Comparison of ENCODE assay signal across 17 mouse cellular contexts in genomic region chr17:31688112-31688511, GRCm38 (mm10). TPM values are rescaled to one million over a fixed set of nuclear protein-coding genes. Genes with fewer than 3 reads are reported as not detected.
DNase-seq lines count a peak whose midpoint lies in the region; ATAC-seq and TF ChIP-seq lines count a peak whose summit lies in the region.
"Had no signal": no experiment of that assay in that cellular context is flagged by ENCODE, and none has a peak within 500 bp of the region (broad histone marks: within the 10 kb centered on the region; RNA-seq: fewer than 3 reads in every experiment).

No protein-coding gene starts in this region.

- no peaks in the 10 kb centered on the region for H3K9me3 ChIP-seq in stomach, embryonic 16.5 days (replicated peaks; ENCODE audit: control insufficient read depth, low read length)
- no peaks in the 10 kb centered on the region for H3K9me3 ChIP-seq in stomach, postnatal 0 days (ENCODE audit: control insufficient read depth, low read length)
- H3K9me3 ChIP-seq: liver, embryonic 15.5 days; neural tube, embryonic 13.5 days had no signal

- peak; percentile 36 for DNase-seq in gastrocnemius, adult 2 months
- no peak for DNase-seq in gastrocnemius, postnatal 4 days (ENCODE audit: low spot score in 2 of 2)
- DNase-seq in stomach, postnatal 0 days (ENCODE audit: low spot score): no peak
- DNase-seq in heart, postnatal 10 days: peak; percentile 45
- DNase-seq in skeletal muscle tissue, adult 2 months (ENCODE audit: low read depth, low spot score): peak; percentile 54
- no peak for DNase-seq in testis, postnatal 10 days (ENCODE audit: low spot score)
- no peak for DNase-seq in thymus, postnatal 36 days
- DNase-seq: cerebellum, postnatal 10 days; layer of hippocampus, postnatal 36 days; spleen, adult 18-20 months had no signal

- no peaks in the 10 kb centered on the region for H3K36me3 ChIP-seq in stomach, embryonic 16.5 days (ENCODE audit: control insufficient read depth, insufficient read depth, low read length)
- no peaks in the 10 kb centered on the region for H3K36me3 ChIP-seq in stomach, postnatal 0 days (ENCODE audit: control insufficient read depth, insufficient read depth, low read length)
- H3K36me3 ChIP-seq: liver, embryonic 15.5 days; neural tube, embryonic 13.5 days had no signal

- intact Hi-C loops in gastrocnemius, adult 2 months (cut with DNase I): loop anchor here (10.0 kb wide), 1 partner anchor 527 kb away; no protein-coding TSS in a partner anchor
- intact Hi-C loops in heart, postnatal 10 days (cut with DNase I): loop anchor here (5.0 kb wide), 3 partner anchors 64 to 514 kb away; no protein-coding TSS in a partner anchor

- H3K4me3 ChIP-seq in gastrocnemius, adult 2 months: no peak overlapping the region
- H3K4me3 ChIP-seq in stomach, embryonic 16.5 days (replicated peaks; ENCODE audit: low read length): no peak overlapping the region
- H3K4me3 ChIP-seq in stomach, postnatal 0 days (ENCODE audit: low read depth, low read length): no peak overlapping the region
- H3K4me3 ChIP-seq: heart, adult 2 months; liver, embryonic 15.5 days; neural tube, embryonic 13.5 days had no signal

- H3K27me3 ChIP-seq in stomach, embryonic 16.5 days (ENCODE audit: control insufficient read depth, insufficient read depth, low read length): no peaks in the 10 kb centered on the region
- H3K27me3 ChIP-seq in stomach, postnatal 0 days (ENCODE audit: control insufficient read depth, insufficient read depth, low read length): no peaks in the 10 kb centered on the region
- H3K27me3 ChIP-seq: neural tube, embryonic 13.5 days had no signal

- TF ChIP-seq CTCF in gastrocnemius, adult 2 months (IDR thresholded peaks at IDR 0.05): no peak
- no peak for TF ChIP-seq CTCF in stomach, postnatal 0 days (IDR thresholded peaks at IDR 0.05; ENCODE audit: low read depth)

- peak overlapping the region; percentile 62; the same call in 1 of the 2 replicates for H3K27ac ChIP-seq in gastrocnemius, adult 2 months
- 0 out of 2 replicates have a peak overlapping the region, but pooled peaks have one; percentile 6 for H3K27ac ChIP-seq in stomach, embryonic 16.5 days (ENCODE audit: low read length)
- H3K27ac ChIP-seq in stomach, postnatal 0 days (replicated peaks): no peak overlapping the region
- H3K27ac ChIP-seq: heart, adult 2 months; hindbrain, embryonic 14.5 days; liver, embryonic 15.5 days; neural tube, embryonic 13.5 days had no signal

- H3K9ac ChIP-seq in stomach, embryonic 16.5 days (ENCODE audit: low read length): no peak overlapping the region
- no peak overlapping the region for H3K9ac ChIP-seq in stomach, postnatal 0 days (ENCODE audit: low read length)
- H3K9ac ChIP-seq: hindbrain, embryonic 14.5 days; liver, embryonic 15.5 days; neural tube, embryonic 13.5 days had no signal

- no peak overlapping the region for H3K4me2 ChIP-seq in stomach, embryonic 16.5 days (ENCODE audit: low read depth, low read length)
- no peak overlapping the region for H3K4me2 ChIP-seq in stomach, postnatal 0 days (replicated peaks; ENCODE audit: low read depth)
- H3K4me2 ChIP-seq: hindbrain, embryonic 14.5 days; liver, embryonic 15.5 days; neural tube, embryonic 13.5 days had no signal

- no peak for ATAC-seq in stomach, embryonic 16.5 days (ENCODE audit: insufficient read depth, low FRiP score)
- ATAC-seq in stomach, postnatal 0 days (ENCODE audit: low FRiP score, low TSS enrichment): no peak
- ATAC-seq: activated CD4-positive, CD25-positive, alpha-beta regulatory T cell, adult 4 months had no signal

- TF ChIP-seq EP300 in stomach, postnatal 0 days (optimal IDR thresholded peaks at IDR 0.05): no peak

- 63% methylated on average over 9 of the region's 9 CpGs for WGBS in stomach, embryonic 16.5 days
- WGBS in stomach, postnatal 0 days: 55% methylated on average over 9 of the region's 9 CpGs

- peaks cover 12% of the 10 kb centered on the region for H3K4me1 ChIP-seq in stomach, embryonic 16.5 days (ENCODE audit: control insufficient read depth, insufficient read depth, low read length)
- peaks cover 8% of the 10 kb centered on the region; the same call in 1 of the 2 replicates for H3K4me1 ChIP-seq in stomach, postnatal 0 days (replicated peaks; ENCODE audit: control insufficient read depth, insufficient read depth)

RNA-seq across cellular contexts. Expression of gene Cryaa, which starts 10.5 kb away (rescaled TPM):
- not detected for total RNA-seq in gastrocnemius, adult 2 months (2021)
- not detected for total RNA-seq in gastrocnemius, postnatal 4 days (2021)
- polyA plus RNA-seq in stomach, embryonic 16.5 days (2015; fragmentation: Nextera tagmentation; extraction: Ambion mirVana): 0.13 and 0.62 TPM in 2 replicates
- 0.12 and 0.24 TPM in 2 replicates for polyA plus RNA-seq in stomach, postnatal 0 days (2015; fragmentation: Nextera tagmentation; extraction: Ambion mirVana)
- total RNA-seq in heart, postnatal 10 days (2021): not detected
- total RNA-seq: heart, adult 2 months had no signal
- polyA plus RNA-seq: activated CD4-positive, CD25-positive, alpha-beta regulatory T cell, adult 4 months; limb, embryonic 11.5 days; liver, embryonic 15.5 days; neural tube, embryonic 13.5 days had no signal

RNA-seq across cellular contexts. Expression of gene U2af1, which starts 29.4 kb away (rescaled TPM):
- total RNA-seq in gastrocnemius, adult 2 months (2021): 10 to 100 TPM; 67.8 to 68.3 TPM
- total RNA-seq in gastrocnemius, postnatal 4 days (2021): 100 to 1,000 TPM; 154 to 181 TPM
- 236 and 261 TPM in 2 replicates for polyA plus RNA-seq in stomach, embryonic 16.5 days (2015; fragmentation: Nextera tagmentation; extraction: Ambion mirVana)
- 155 and 161 TPM in 2 replicates for polyA plus RNA-seq in stomach, postnatal 0 days (2015; fragmentation: Nextera tagmentation; extraction: Ambion mirVana)
- 100 to 1,000 TPM; 111 TPM for total RNA-seq in heart, postnatal 10 days (2021)

RNA-seq across cellular contexts. Expression of gene Cbs, which starts 51.1 kb away (rescaled TPM):
- total RNA-seq in gastrocnemius, adult 2 months (2021): under 1 TPM; 0.82 to 0.95 TPM
- total RNA-seq in gastrocnemius, postnatal 4 days (2021): 1 to 10 TPM in 1 of 2 experiments, under 1 TPM in 1; 0.64 to 1.4 TPM
- polyA plus RNA-seq in stomach, embryonic 16.5 days (2015; fragmentation: Nextera tagmentation; extraction: Ambion mirVana): 25.0 and 25.6 TPM in 2 replicates
- 0.83 and 1.2 TPM in 2 replicates for polyA plus RNA-seq in stomach, postnatal 0 days (2015; fragmentation: Nextera tagmentation; extraction: Ambion mirVana)
- 1 to 10 TPM in 1 of 2 experiments, under 1 TPM in 1; 0.55 to 1.0 TPM for total RNA-seq in heart, postnatal 10 days (2021)

Comparison
In these comparisons a context has a peak if more than half of its experiments do, and no peak if none do; other contexts are left out.
1. DNase-seq: peak in gastrocnemius, adult 2 months (single experiment), heart, postnatal 10 days (2 of 2) and skeletal muscle tissue, adult 2 months (single experiment); none in gastrocnemius, postnatal 4 days (0 of 2), stomach, postnatal 0 days (single experiment), testis, postnatal 10 days (single experiment) and thymus, postnatal 36 days (0 of 2).